Mouse (Mus musculus) bone marrow macrophage, adult 2 months (primary cell): ENCODE results near the gene Slc25a48.

Experiments used
- CTCF ChIP-seq: IDR thresholded peaks from 2 replicates; pipeline ENCODE4 v1.5.1; 2012; ENCODE audit warnings: low read depth, mild to moderate bottlenecking, low read length, moderate library complexity
- POLR2A ChIP-seq: IDR thresholded peaks from 2 replicates; pipeline ENCODE4 v1.6.1; 2012; ENCODE audit warnings: mild to moderate bottlenecking, low read depth, low read length, borderline replicate concordance

DNA sequence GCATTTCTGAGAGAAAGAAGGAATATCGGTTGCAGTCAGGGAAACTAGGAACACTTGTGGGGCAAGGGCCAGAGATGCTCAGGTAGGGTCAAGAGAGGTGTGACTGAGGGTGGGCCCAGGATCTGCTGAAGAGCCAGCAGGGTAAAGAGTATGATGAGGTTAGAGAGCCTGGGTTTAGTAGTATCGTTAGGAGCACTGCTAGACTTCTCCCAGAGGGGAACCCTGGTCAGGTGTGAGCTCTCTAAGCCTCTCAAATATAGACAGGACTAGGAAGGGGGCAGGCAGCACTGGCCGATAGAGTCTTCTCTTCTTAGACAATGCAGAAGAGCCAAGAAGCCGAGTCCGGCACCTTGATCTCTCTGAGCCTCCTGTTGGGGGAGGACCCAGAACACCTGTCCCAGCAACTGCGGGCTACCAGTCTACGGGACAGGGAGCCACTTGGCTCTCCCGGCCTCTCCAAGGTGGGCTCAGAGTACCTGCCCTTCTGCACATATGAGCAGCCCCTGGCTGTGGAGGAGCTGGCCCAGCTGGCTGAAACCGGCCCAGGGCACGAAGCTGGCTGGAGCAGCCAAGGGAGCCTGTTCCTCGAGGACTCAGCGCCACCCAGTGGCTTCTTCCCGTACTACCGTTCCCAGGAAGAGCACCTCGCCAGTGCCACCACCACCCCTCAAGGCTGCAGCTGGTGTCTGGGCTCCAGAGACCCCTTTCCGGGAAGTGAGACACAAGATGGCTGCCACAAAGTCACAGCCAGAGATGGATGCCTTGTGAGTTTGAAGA is 9.2 kb upstream of the Slc25a48 start:
- TF ChIP-seq POLR2A, result no peak
- peak; percentile 7; the same call in 1 of the 2 replicates for TF ChIP-seq CTCF
